Mouse (Mus musculus): Measurements from ENCODE around the gene Zfp90.

DNA sequence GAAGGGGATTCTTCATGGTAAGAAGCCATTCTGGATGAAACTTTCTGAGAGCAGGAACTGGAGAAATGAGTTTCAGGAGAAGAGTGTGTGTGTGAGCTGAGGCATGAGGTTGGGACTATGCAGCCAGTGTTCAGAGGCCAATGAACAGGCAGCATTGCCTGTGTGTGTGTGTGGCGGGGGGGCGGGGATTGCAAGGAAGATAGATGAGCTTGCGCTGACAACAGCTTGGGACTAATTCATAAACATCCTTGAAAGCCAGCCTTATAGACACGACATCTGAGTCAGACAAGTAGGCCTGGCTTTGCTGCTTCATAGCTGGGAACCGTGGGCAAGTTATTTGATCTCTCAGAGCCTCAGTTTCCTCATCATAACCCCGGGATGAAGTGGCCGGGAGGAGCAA, 46.1 kb upstream of the Zfp90 start:
- no peak for TF ChIP-seq TAL1 (IDR thresholded peaks at IDR 0.05; ENCODE audit: low read length)
- no peak for TF ChIP-seq GATA1 (IDR thresholded peaks at IDR 0.05; ENCODE audit: low read length)
